Mouse (Mus musculus): ENCODE results near the gene Fmo5. TPM values are rescaled to one million over a fixed set of nuclear protein-coding genes. Genes with fewer than 3 reads are reported as not detected.

Fmo5 gene
- polyA plus RNA-seq, 2 experiments from 2014 or later: 13.4 to 14.9 TPM

GRCm38 (mm10) chr3:97682159-97682502 lies 53.5 kb downstream of the Fmo5 start:
- no peak for ATAC-seq

DNA sequence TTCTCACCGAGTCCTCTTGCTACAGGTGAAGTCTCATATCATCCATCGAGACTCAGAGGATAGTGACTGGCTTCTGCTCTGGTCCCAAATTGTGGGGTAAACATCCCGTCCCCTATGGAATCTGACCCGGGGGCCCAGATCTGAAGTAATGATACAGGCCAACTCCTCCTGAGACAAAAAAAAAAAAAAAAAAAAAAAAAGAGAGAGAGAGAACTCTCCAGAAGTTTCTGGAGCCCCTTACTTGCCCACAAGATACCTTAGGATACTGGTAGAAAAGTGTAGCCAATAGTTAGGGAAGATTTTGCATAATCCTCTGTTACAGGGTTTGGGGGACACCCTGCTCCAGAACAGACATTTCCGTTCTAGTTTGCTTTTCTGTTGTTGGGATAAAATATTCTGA lies 54.0 kb downstream of the Fmo5 start:
- ATAC-seq: no peak

DNA sequence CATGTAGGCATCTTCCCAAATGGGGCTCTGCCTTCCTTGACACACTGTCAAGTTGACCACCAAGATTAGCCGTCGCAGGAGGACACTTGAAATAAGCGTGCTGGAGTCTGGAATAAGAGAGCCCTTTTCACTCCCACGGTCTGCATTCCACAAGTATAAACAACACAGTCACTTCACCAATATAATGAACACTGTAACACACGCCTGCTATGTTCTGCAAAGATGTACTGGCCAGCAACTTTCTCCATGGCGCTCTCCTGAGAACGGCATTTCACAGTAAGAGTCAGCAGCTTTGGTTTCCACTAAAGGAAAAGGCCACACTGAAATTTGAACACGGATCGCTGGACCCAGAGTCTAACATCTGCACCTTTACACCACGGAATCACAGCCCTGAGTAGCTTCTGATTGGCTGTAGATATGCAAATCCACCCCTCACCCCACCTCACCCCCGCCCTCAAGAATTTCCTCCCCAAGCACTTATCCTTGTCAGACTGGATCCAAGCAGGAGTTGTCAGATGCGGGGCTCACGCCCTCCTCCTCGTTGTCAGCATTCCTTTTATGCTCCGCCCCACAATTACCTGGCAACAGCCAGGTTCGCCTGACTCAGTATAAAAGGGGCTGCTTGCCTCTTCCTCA lies 55.1 kb downstream of the Fmo5 start:
- ATAC-seq: no peak

DNA sequence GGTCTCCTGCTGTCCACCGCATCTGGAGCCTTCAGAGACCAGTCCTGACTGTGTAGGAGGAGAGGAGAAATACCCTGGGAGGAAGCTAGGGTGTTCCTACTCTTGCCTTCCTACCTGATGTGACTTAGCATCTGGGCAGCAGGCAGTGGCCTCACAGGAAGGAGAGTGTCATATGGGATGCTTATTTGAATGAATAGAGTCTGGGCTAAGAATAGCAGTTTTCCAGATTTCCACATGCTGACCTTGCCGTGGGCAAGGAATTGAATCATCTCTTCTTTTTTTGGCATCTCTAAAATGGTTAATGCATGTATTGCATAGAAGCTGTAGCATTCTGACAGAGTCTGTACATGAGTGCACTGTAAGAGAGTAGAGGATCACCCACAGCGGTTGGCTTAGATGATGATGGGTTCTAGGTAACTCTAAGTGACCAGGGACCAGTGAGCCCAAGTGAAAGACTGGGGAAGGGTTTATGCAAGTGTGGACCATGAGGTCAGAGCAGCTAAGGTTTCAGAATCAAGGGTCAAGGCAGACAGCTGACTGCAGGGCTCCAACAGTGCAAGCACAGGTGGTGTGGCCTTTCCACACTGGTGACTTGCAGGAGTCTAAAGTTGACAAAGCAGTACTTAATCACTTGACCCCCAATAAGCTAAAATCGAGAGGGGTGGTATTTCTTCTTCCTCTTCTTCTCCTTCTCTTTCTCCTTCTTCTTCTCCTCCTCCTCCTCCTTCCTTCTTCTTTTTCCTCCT lies 57.9 kb downstream of the Fmo5 start:
- no peak for ATAC-seq

- ATAC-seq: no peak
Observed at GRCm38 (mm10) chr3:97689289-97689688, 60.7 kb downstream of the Fmo5 start.

GRCm38 (mm10) chr3:97690590-97690989 lies 62.0 kb downstream of the Fmo5 start:
- no peak for ATAC-seq

DNA sequence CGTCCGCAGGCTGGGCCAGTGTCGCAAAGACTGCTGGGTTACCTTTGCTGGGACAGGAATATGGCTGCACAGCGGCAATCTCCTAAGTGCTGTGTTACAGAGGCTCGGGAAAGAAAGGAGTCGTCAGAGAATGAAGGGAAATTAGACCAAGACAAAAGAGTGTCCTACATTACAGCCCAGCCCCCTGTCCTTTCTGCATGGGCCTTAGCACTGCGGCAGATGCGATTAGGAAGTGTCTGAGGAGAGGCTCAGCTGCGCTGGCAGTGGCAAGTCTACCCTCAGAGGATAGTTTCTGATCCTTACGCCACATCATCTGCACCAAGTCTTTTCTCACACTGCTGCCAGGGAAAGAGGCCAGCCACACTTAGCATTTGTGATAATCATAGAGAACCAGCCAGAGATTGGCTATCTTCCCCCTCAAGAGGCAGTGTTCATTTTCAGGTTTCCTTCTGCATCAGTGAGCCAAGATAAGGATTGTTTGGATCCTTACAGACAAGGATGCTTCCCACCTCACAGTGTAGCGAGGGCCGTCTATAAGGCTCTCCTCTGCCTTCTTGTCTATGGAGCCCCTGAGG lies 62.9 kb downstream of the Fmo5 start:
- no peak for ATAC-seq

- ATAC-seq: no peak
Observed at GRCm38 (mm10) chr3:97693806-97694205, 65.2 kb downstream of the Fmo5 start.

DNA sequence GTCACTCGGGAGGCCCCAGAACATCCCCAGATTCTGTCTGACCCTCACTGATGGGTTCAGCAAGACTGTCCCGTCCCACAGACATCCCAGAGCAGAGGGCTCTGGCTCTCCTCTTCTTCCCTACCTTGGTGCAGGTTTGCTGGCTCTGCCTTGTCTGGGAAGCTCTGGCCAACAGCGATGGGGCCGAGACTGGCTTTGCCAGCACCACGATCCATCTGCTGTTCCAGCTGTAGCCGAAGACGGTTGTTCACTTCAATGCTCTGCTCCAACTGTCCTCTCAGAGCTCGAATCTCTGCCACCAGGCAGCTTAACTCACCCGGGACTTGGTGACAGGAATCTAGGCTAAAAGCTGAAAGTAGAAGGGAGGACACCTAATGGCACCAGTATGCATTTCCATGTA lies 68.3 kb downstream of the Fmo5 start:
- ATAC-seq: no peak

- no peak for ATAC-seq
Observed at GRCm38 (mm10) chr3:97697291-97697690, 68.7 kb downstream of the Fmo5 start.

DNA sequence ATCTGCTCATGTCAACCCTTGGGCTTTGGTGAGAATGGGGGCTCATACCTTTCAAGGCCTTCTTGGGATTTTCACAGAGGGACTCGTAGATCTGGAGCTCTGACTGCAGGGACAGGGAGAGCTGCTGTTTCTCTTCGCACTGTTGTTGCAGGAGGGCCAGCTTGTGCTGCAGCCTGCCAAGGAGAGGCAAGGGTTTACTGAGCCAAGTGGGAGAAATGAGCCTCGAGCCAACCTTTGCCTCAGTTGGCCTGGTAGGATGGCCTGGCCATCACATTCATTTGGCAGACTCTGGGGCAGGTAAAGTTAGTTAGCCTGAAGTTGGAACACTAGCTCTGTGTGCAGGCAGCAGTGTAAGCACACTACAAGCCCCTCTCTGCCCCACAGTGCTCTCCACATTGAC lies 70.5 kb downstream of the Fmo5 start:
- no peak for ATAC-seq

DNA sequence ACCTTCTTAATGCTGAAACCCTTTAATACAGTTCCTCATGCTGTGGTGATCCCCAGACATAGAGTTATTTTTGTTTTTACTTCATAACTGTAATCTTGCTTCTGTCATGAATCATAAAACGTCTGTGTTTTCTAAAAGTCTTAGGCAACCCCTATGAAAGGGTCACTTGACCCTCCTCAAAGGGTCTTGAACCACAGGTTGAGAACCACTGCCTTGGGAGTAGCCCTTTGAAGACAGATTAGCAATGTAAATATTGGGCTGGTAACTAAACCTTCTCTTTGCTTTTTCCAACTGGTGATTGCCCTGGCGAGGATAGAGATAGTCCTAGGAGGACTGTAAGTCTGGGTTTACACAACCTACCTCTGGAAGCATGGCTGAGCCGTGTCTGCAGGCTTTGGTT lies 72.6 kb downstream of the Fmo5 start:
- ATAC-seq: no peak

GRCm38 (mm10) chr3:97702448-97703080 lies 74.0 kb downstream of the Fmo5 start:
- ATAC-seq: no peak

Other genes with a start within 250 kb of the Fmo5 start
- gene Olfr1402, start 206.8 kb upstream of the Fmo5 start, polyA plus RNA-seq (2017; shearing (Covaris generic)): not detected
- gene Chd1l, start 18.6 kb upstream of the Fmo5 start, polyA plus RNA-seq (2017; shearing (Covaris generic)): 10 to 100 TPM; 24.9 to 38.2 TPM
- 1 to 10 TPM; 2.5 to 2.9 TPM for gene Prkab2, start 29.4 kb downstream of the Fmo5 start, polyA plus RNA-seq (2017; shearing (Covaris generic))
- gene Gm17651, start 45.9 kb downstream of the Fmo5 start, polyA plus RNA-seq (2017; shearing (Covaris generic)): not detected